Mouse (Mus musculus): ENCODE measurements around the gene Ubr3.

Gene Ubr3

DNA sequence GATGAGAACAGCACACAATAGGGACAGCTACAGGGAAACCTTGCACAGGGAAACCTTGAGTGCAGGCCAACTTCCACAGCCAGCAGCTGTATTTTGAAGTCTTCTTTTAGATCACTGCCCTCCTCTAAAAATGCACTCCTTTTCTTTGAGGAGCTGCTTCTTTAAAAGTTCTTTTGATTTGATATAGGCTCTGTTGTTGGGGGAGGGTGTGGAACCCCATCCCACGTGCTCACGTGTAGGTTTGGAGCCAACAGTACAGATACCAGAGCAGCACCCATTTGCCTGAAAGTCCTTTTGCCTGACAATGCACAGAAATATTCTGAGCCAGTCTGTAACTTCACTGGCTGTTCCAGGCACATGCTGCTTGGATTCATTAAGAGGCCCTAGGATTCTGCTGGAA lies 134.4 kb downstream of the Ubr3 start:
- DNase-seq (ENCODE audit: low read depth, low spot score), result no peak

DNA sequence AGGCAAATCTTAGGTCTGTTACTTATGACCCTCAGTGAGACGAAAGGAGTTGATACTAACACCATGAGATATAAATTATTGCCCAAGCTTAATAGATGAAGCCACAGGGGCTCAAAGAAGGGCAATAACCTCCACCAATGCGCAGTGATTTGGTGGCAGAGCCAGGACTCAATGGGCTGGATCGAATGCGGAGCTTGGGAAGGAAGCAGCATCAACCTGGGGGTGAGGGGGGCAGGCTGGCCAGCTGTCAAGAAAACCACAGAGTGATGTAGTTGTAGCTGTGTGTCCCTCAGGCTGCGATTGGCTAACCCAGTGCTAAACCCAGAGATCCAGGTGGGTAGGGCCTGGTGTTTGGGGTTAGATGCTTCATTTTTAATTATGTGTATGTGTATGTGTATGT lies 137.8 kb downstream of the Ubr3 start:
- no peak for DNase-seq (ENCODE audit: low read depth, low spot score)

DNA sequence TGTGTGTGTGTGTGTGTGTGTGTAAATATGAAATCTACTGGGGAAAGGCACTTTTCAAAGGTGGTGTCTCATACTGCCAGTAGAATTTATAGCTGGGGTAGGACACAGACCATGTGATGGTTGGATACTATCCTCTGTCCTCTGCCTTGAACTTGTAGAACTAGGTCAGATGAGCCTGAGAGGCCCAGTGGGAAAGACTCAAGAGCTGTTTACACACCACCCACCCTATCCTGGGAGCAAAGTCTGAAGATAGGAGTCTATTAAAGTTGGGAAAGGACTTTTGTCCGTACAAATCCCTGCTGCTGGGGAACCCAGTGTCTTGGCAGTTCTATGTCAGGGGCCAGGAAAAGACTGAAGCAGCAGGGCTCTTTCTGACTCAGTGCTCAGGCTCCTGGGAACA lies 138.3 kb downstream of the Ubr3 start:
- DNase-seq (ENCODE audit: low read depth, low spot score), result no peak

DNA sequence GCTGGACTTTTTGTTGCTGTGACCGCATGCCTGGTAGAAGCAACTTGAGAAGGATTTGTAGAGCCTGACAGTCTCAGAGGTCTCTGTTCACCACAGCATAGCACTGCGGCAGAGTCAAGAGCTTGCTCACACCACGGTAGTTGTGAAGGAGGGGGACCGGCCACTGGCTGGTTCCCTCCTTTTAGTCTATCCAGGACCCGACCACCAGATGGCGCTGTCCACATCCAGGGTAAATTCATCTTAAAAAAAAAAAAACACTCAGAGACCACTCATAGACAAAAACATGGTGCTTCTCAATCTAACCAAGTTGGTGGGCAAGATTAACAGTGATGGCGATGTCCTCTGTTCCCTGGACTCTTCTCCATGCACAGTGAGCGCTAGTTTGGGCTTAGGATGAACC lies 140.2 kb downstream of the Ubr3 start:
- DNase-seq (ENCODE audit: low read depth, low spot score), result peak; percentile 68

DNA sequence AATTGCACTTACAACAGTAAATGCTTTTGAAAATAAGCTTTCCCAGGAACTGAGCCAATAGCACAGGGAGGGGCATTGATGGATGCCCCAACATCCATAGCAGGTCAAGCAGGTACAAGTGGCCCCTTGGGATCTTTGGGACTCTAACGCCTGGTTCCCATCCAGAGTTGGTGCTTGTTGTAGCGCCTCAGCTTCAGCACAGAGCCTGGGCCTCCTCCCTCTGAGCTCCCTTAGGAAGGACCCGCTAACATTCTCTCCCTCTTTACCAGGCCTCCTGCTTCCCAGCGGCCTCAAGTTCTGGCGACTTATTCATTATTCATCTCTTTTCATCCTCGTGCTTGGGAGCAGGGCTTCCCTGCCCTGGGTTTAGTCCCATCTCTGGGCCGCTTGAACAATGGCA lies 141.7 kb downstream of the Ubr3 start, which contains the start of gene Myo3b:
Gene Myo3b, plus strand, starts transcription at position 375 of the 400 bp plus-strand sequence.
- no peak for DNase-seq (ENCODE audit: low read depth, low spot score)

DNA sequence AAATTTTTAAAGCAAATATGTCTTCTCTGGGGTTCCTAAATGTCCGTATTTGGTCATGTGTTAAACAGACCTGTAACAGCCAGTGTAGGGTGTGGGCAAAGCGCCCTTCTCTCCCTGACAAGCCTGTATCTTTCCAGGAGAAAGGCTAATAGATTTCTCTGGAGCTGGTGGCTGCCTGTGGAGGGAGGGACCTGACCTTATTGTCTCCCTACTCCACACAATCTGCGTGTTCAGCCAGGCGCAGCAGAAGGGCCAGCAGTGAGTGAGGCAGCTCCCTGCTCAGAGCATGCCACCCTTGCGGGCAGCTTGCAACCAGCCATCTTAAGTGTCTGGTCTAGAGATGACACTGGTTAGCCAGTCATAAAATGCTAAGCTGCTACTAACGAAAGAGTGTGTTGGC lies 147.4 kb downstream of the Ubr3 start:
- no peak for DNase-seq (ENCODE audit: low read depth, low spot score)

DNA sequence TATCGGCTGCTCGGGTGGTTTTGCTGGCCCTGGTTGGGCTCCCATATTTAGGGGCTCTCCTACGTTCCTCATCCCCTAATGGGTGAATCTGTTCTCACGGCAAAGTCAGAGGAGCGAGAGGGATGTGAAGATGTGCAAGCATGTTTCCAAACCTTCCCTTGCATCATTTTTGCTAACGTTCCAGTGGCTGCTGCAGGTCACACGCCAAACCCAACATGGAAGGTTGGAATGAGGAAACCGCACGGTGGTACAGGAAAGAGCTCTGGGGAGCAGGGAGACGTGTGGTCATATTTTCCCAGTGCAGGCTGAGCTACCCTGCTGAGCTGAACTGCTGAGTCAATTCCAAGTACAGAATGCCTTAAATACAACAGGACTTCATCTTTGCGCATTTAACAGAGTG lies 150.8 kb downstream of the Ubr3 start:
- no peak for DNase-seq (ENCODE audit: low read depth, low spot score)

- DNase-seq (ENCODE audit: low read depth, low spot score), result no peak
These were observed 156.8 kb downstream of the Ubr3 start for GRCm38 (mm10) chr2:70053803-70054202.

DNA sequence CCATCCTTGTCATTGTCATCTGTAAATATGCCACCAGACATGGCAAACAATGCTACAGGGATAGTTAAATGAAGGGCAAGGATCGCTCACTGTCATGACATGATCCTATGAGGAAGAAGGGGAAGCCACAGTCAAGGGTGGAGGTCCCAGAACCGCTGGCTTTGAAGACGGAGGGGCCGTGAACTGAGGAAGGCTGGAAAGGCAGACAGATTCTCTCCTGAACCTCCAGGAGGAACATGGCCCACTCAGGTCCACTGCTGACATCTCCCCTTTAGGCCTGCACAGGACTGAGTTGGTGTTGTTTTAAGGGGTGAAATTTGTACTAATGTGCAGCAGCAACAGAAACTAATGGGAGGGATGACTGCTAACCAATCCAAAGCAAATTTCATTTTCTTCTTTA lies 161.2 kb downstream of the Ubr3 start:
- no peak for DNase-seq (ENCODE audit: low read depth, low spot score)

GRCm38 (mm10) chr2:70060359-70061345 lies 163.6 kb downstream of the Ubr3 start:
- DNase-seq (ENCODE audit: low read depth, low spot score), result no peak

DNA sequence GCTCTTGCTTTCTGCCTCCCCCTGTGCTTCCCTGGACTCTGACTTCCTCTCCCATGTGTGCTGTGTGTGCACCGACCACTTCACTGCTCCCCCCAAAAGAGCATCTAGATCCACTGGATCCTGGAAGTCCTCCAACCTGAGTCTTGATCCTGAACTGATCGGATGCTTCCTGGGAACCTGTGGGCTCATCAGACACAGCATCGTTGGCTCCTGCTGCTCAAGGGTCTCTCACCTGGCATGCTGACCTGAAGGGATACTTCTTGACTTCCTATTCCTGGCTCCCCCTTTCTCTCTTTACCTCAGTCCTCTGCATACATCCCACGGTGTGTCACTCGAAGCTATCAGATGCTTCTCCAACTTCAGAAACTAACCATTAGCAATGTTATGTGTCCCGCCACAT lies 168.1 kb downstream of the Ubr3 start:
- no peak for DNase-seq (ENCODE audit: low read depth, low spot score)

DNA sequence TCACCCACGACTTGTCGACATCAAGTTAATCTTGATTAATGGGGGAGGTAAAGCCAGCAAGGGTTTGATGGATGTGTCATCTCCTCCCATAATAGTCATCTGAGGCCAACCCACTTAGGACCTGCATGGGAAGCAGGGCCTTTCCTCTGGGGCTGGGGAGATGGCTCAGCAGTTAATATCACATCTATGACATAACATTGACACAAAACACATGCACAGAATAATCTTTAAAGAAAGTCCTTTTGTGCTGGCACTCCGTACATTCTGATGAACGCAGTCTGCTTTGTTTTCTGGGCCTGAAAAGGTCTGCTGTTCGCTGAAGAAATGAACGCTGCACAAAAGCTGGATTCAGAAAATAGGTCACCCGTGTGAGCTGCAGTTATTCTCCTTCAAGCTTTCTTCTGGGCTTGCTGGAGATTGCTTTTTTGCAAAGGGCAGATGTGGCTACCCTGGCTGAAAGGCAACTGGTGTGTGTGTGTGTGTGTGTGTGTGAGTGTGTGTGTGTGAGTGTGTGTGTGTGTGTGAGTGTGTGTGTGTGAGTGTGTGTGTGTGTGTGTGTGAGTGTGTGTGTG lies 168.8 kb downstream of the Ubr3 start:
- DNase-seq (ENCODE audit: low read depth, low spot score), result no peak

DNA sequence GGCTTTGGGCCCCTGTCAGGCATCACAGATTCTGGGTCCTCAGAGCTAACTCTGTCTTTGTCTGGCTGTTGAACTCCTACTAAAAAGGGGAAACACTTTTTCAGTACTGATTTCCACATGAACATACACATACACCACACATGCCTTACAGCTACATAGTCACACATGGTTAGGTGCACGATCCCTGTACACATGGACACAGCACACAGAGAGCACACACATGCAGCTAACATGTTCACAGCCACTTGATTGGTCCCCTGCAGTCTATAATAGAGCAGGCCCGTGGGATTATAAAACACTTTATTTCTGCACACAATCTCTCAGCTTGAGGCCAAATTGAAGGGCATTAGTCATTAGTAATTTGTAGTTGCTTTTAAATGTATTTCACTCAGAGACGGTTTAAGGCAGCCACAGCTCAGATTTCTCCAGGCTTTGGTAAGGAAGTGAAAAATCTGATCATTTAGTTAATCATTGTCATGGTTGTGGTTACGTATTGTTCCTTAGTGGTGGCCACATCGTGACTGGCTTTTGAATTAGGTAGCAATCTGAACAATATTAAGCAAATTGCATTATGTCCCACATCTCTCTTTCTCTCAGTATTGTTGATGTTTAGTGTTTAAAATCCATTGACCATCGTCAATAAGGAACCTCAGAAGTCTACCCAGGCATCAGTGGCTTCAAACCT lies 169.4 kb downstream of the Ubr3 start:
- no peak for DNase-seq (ENCODE audit: low read depth, low spot score)

- no peak for DNase-seq (ENCODE audit: low read depth, low spot score)
These were observed 172.8 kb downstream of the Ubr3 start for GRCm38 (mm10) chr2:70069861-70070260.

Data from ZHBTc4 (cell line).